Mouse (Mus musculus) inflammation-experienced regulatory T-cells, adult 6 months (primary cell): ENCODE results near the gene Foxp3. TPM values are rescaled to one million over a fixed set of nuclear protein-coding genes. Genes with fewer than 3 reads are reported as not detected.

Source experiments
- ATAC-seq: one replicate; pipeline ENCODE4 v1.8.0; 2017
- polyA plus RNA-seq, 3 experiments: library from polyadenylated mRNA; unstranded; fragments of 100-300 nt; shearing (Covaris generic); gene quantifications; one replicate each; pipeline ENCODE4 v1.2.1; 2017

Foxp3 gene
- polyA plus RNA-seq, 3 experiments from 2014 or later: 17.9 to 43.3 (median 29.6) TPM

DNA sequence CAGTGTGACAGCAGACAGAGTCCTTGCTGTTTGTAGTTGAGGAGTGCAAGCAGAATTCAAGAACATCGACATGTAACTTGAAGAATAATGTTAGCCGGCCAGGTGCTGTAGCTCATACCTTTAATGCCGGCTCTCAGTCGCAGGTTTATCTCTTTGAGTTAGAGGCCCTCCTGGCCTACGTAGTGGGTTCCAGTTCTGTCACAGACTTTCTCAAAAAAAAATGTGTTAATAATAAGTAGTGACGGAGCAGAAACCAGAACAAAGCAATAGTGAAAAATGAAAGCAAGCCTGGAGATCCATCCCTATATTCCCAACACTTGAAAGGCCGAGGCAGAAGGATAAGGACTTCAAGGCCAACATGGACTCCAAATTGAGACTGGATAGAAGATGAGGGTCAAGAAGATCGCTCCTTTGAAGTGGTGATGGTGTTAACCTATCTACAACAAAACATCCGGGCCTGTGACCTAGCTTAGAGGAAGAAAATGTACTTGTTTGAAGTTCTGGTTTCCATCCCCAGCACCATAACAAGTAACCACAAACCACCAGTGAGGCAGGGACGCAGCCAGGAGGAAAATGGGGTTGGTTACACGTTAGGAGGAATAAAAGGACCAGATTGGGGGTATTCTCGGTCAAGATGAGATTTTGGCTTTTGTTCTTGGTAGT lies 44.6 kb downstream of the Foxp3 start:
- peak; percentile 92 for ATAC-seq

DNA sequence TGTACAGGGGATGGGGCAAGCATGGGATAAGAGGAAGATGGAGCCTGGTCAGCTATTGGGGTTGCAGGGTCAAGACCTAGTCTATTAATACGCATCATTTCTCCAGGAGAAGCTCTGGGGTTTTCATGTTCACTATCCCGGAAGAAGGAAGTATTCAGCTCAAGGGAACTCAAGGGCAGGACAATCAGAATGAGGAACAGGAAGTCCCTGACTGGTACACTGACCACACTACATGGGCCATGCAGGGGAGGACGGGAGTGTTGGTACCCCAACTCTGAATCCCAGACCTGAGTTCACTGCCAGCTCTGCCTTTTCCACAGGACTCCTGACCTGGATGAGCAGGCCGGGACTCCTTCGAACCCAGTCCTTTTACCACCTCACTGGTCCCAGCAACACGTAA lies 59.1 kb downstream of the Foxp3 start:
- no peak for ATAC-seq

DNA sequence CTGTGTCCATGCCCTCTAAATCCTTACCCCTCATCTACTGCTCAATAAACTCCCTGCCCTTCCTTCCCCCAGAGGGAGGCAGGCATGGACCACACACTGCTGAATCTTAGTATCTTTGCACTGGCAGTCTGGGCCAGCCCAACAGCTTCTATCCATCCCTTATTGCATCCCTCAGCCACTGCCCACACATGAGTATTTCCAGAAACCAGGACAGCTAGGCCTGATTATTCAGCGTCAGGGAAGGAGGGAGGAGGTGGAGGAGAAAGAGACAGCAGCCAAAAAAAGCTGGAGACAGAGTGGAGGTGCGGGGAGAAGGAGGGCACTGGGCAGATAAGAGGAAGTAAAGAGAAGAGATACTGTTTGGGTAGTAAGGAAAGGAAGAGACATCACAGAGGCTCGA lies 61.7 kb downstream of the Foxp3 start:
- ATAC-seq: no peak

GRCm38 (mm10) chrX:7638401-7639091 lies 65.1 kb downstream of the Foxp3 start, which contains the start of gene Syp:
Gene Syp (plus strand): TSS chrX:7638471.
- peak; percentile 86 for ATAC-seq

GRCm38 (mm10) chrX:7639536-7640325 lies 66.3 kb downstream of the Foxp3 start:
- no peak for ATAC-seq

- ATAC-seq: no peak
Measured at GRCm38 (mm10) chrX:7640785-7641184, 67.3 kb downstream of the Foxp3 start.

Other genes with a start within 250 kb of the Foxp3 start
- under 1 TPM in 2 of 3 experiments, not detected in 1; 0.25 to 0.51 TPM for gene Usp27x, start 197.8 kb upstream of the Foxp3 start, polyA plus RNA-seq
- gene Ppp1r3f, start 639 bp downstream of the Foxp3 start, polyA plus RNA-seq: 1 to 10 TPM; 3.8 to 6.3 (median 5.2) TPM
- 10 to 100 TPM in 1 of 3 experiments, 1 to 10 TPM in 2; 6.3 to 12.1 (median 8.4) TPM for gene Ccdc22, start 31.9 kb downstream of the Foxp3 start, polyA plus RNA-seq
- not detected for gene Cacna1f, start 33.4 kb downstream of the Foxp3 start, polyA plus RNA-seq
- gene Syp, start 64.8 kb downstream of the Foxp3 start, polyA plus RNA-seq: 1 to 10 TPM; 1.8 to 7.0 (median 7.0) TPM
- 1 to 10 TPM; 4.6 to 8.3 (median 7.4) TPM for gene Prickle3, start 83.6 kb downstream of the Foxp3 start, polyA plus RNA-seq
- 100 to 1,000 TPM; 140 to 192 (median 157) TPM for gene Plp2, start 97.7 kb downstream of the Foxp3 start, polyA plus RNA-seq
- not detected for gene Magix, start 107.6 kb downstream of the Foxp3 start, polyA plus RNA-seq
- gene Gpkow, start 123.5 kb downstream of the Foxp3 start, polyA plus RNA-seq: 10 to 100 TPM; 48.0 to 54.7 (median 52.7) TPM
- gene Wdr45, start 140.7 kb downstream of the Foxp3 start, polyA plus RNA-seq: 10 to 100 TPM; 39.0 to 53.6 (median 47.3) TPM
- not detected for gene Gm45208, start 148.6 kb downstream of the Foxp3 start, polyA plus RNA-seq
- 10 to 100 TPM; 33.2 to 42.0 (median 41.3) TPM for gene Praf2, start 154.8 kb downstream of the Foxp3 start, polyA plus RNA-seq
- under 1 TPM in 1 of 3 experiments, not detected in 2; 0.59 TPM for gene Ccdc120, start 177.3 kb downstream of the Foxp3 start, polyA plus RNA-seq
- 10 to 100 TPM; 12.6 to 15.0 (median 12.9) TPM for gene Tfe3, start 188.9 kb downstream of the Foxp3 start, polyA plus RNA-seq
- gene Gripap1, start 216.1 kb downstream of the Foxp3 start, polyA plus RNA-seq: 10 to 100 TPM; 46.3 to 91.0 (median 68.7) TPM
- 1 to 10 TPM in 1 of 3 experiments, under 1 TPM in 2; 0.43 to 1.1 (median 0.50) TPM for gene Kcnd1, start 248.6 kb downstream of the Foxp3 start, polyA plus RNA-seq